Mouse (Mus musculus) liver, postnatal 0 days (tissue): ENCODE results near the gene Hist2h3b. TPM values are rescaled to one million over a fixed set of nuclear protein-coding genes. Genes with fewer than 3 reads are reported as not detected.

ENCODE experiments used
- ATAC-seq: fragments of 200-750 bp; cut with Nextera tagmentation; 2 replicates; pipeline ENCODE4 v1.8.0; 2017; ENCODE audit warnings: mild to moderate bottlenecking, moderate library complexity
- DNase-seq: peaks from one replicate; pipeline ENCODE4 v3.0.0-alpha.2; 2016
- H3K27ac ChIP-seq: fragments of 300-500 bp; sonication (generic); 2 replicates; pipeline ENCODE4 v1.5.1; 2014; ENCODE audit warnings: antibody characterized with exemption, moderate library complexity, mild to moderate bottlenecking, low read depth
- H3K27me3 ChIP-seq: fragments of 300-500 bp; sonication (generic); 2 replicates; pipeline ENCODE4 v1.6.1; 2014; ENCODE audit warnings: low read length, control low read depth, mixed read lengths; ENCODE audit not compliant: insufficient read depth
- H3K36me3 ChIP-seq: fragments of 300-500 bp; sonication (generic); replicated peaks from 2 replicates; pipeline ENCODE4 v1.6.1; 2014; ENCODE audit warnings: mild to moderate bottlenecking, control low read depth, low read length, moderate library complexity, mixed read lengths; ENCODE audit not compliant: insufficient read depth
- H3K4me1 ChIP-seq: fragments of 300-500 bp; sonication (generic); 2 replicates; pipeline ENCODE4 v1.6.1; 2014; ENCODE audit warnings: antibody characterized with exemption, mild to moderate bottlenecking, control low read depth; ENCODE audit not compliant: insufficient read depth
- H3K4me2 ChIP-seq: fragments of 300-500 bp; sonication (generic); 2 replicates; pipeline ENCODE4 v1.6.1; 2014; ENCODE audit warnings: low read depth, mild to moderate bottlenecking, low read length, moderate library complexity, mixed read lengths
- H3K4me3 ChIP-seq: fragments of 300-500 bp; sonication (generic); 2 replicates; pipeline ENCODE4 v1.5.1; 2014; ENCODE audit warnings: low read depth, low read length
- H3K9ac ChIP-seq: fragments of 300-500 bp; sonication (generic); replicated peaks from 2 replicates; pipeline ENCODE4 v1.6.1; 2014; ENCODE audit warnings: mild to moderate bottlenecking, moderate library complexity
- H3K9me3 ChIP-seq: fragments of 300-500 bp; sonication (generic); 2 replicates; pipeline ENCODE4 v1.6.1; 2016; ENCODE audit warnings: mild to moderate bottlenecking, control low read depth, low read length, mixed read lengths
- CTCF ChIP-seq: sonication (generic); IDR thresholded peaks from 2 replicates; pipeline ENCODE4 v1.5.1; 2016; ENCODE audit warnings: antibody characterized with exemption, low read depth
- EP300 ChIP-seq: IDR thresholded peaks from 2 replicates; pipeline ENCODE4 v1.6.1; 2016; ENCODE audit warnings: antibody characterized with exemption, low read depth, mild to moderate bottlenecking
- WGBS: fragments of 180-500 bp; shearing (Covaris S2); extraction: QIAGEN DNeasy Blood & Tissue Kit; methylation state at CpG from one replicate; pipeline ENCODE4 v1.1.7; 2014; ENCODE audit not compliant: insufficient replicate concordance; 5-methylcytosine and 5-hydroxymethylcytosine counted together
- polyA plus RNA-seq: library from polyadenylated mRNA; unstranded; fragments of >200 nt; fragmentation: Nextera tagmentation; extraction: Ambion mirVana; gene quantifications from 2 replicates; pipeline ENCODE4 v1.2.1, GENCODE M21; 2015

The Hist2h3b gene
- polyA plus RNA-seq, 1 experiment from 2014 or later = 84.5 TPM

GRCm38 (mm10) chr3:96221640-96222038 lies 46.8 kb upstream of the Hist2h3b start:
- no peaks in the 10 kb centered on the region for H3K9me3 ChIP-seq
- H3K36me3 ChIP-seq = no peaks in the 10 kb centered on the region
- ATAC-seq (no peak), DNase-seq (peak; percentile 55)
- H3K27me3 ChIP-seq = no peaks in the 10 kb centered on the region
- H3K4me2 ChIP-seq = peak overlapping the region; percentile 70
- 13% methylated on average over 9 of the region's 9 CpGs for WGBS
- peak overlapping the region; percentile 67 for H3K4me3 ChIP-seq
- H3K4me1 ChIP-seq = peaks cover 45% of the 10 kb centered on the region
- peak overlapping the region; percentile 99 for H3K27ac ChIP-seq
- H3K9ac ChIP-seq = peak overlapping the region; percentile 93
- TF ChIP-seq EP300 = no peak
- TF ChIP-seq CTCF = no peak

GRCm38 (mm10) chr3:96222774-96223173 lies 45.7 kb upstream of the Hist2h3b start:
- TF ChIP-seq CTCF = no peak
- TF ChIP-seq EP300 = no peak
- H3K9ac ChIP-seq = peak overlapping the region; percentile 93
- H3K4me2 ChIP-seq = peak overlapping the region; percentile 70
- ATAC-seq (no peak), DNase-seq (no peak)
- peak overlapping the region; percentile 67 for H3K4me3 ChIP-seq
- 65% methylated on average over 4 of the region's 4 CpGs for WGBS
- H3K27me3 ChIP-seq = no peaks in the 10 kb centered on the region
- H3K36me3 ChIP-seq = no peaks in the 10 kb centered on the region
- no peaks in the 10 kb centered on the region for H3K9me3 ChIP-seq
- peaks cover 45% of the 10 kb centered on the region for H3K4me1 ChIP-seq
- H3K27ac ChIP-seq = peak overlapping the region; percentile 99; the same call in 1 of the 2 replicates

- Histone ChIP-seq H3K27me3 (no peaks in the 10 kb centered on the region), H3K4me2 (peak overlapping the region; percentile 70), H3K9me3 (no peaks in the 10 kb centered on the region), H3K4me1 (peaks cover 38% of the 10 kb centered on the region), H3K27ac (no peak overlapping the region), H3K36me3 (no peaks in the 10 kb centered on the region), H3K9ac (peak overlapping the region; percentile 31; the same call in 1 of the 2 replicates), H3K4me3 (no peak overlapping the region)
- no peak for ATAC-seq
- DNase-seq = no peak
- 66% methylated on average over 2 of the region's 2 CpGs for WGBS
- TF ChIP-seq CTCF (no peak), EP300 (no peak)
Observed at GRCm38 (mm10) chr3:96225421-96225820, 43.0 kb upstream of the Hist2h3b start.

GRCm38 (mm10) chr3:96226695-96227648 lies 41.5 kb upstream of the Hist2h3b start:
- H3K4me1 ChIP-seq = peaks cover 34% of the 10 kb centered on the region

GRCm38 (mm10) chr3:96228828-96229227 lies 39.6 kb upstream of the Hist2h3b start:
- Histone ChIP-seq H3K9ac (no peak overlapping the region), H3K4me1 (peaks cover 17% of the 10 kb centered on the region), H3K27me3 (no peaks in the 10 kb centered on the region), H3K4me2 (no peak overlapping the region), H3K4me3 (no peak overlapping the region), H3K36me3 (no peaks in the 10 kb centered on the region), H3K9me3 (no peaks in the 10 kb centered on the region), H3K27ac (no peak overlapping the region)
- 59% methylated on average over 2 of the region's 2 CpGs for WGBS
- no peak for ATAC-seq
- TF ChIP-seq CTCF = no peak
- TF ChIP-seq EP300 = no peak
- no peak for DNase-seq

More at GRCm38 (mm10) chr3:96226695-96227648, 41.5 kb upstream of the Hist2h3b start:
- Histone ChIP-seq H3K9me3 (no peaks in the 10 kb centered on the region), H3K36me3 (no peaks in the 10 kb centered on the region), H3K27ac (no peak overlapping the region), H3K9ac (no peak overlapping the region), H3K4me3 (no peak overlapping the region), H3K4me2 (no peak overlapping the region), H3K27me3 (no peaks in the 10 kb centered on the region)
- DNase-seq (no peak), ATAC-seq (peak; percentile 28; the same call in 1 of the 2 replicates)
- TF ChIP-seq CTCF (no peak), EP300 (no peak)
- 64% methylated on average over 8 of the region's 8 CpGs for WGBS

- WGBS = 55% methylated on average over 2 of the region's 2 CpGs
- Histone ChIP-seq H3K9me3 (no peaks in the 10 kb centered on the region), H3K4me1 (peaks cover 3% of the 10 kb centered on the region), H3K27me3 (no peaks in the 10 kb centered on the region), H3K4me3 (no peak overlapping the region), H3K27ac (no peak overlapping the region), H3K4me2 (no peak overlapping the region), H3K9ac (no peak overlapping the region), H3K36me3 (no peaks in the 10 kb centered on the region)
- DNase-seq (no peak), ATAC-seq (no peak)
- TF ChIP-seq EP300 (no peak), CTCF (no peak)
Observed at GRCm38 (mm10) chr3:96230404-96230803, 38.0 kb upstream of the Hist2h3b start.
